Mouse (Mus musculus) heart, postnatal 0 days (tissue): ENCODE measurements at regions not wholly inside any gene's neighbourhood (a gene's known extent, or its start where the extent isn't known, plus 50 kb on each side); places are given as distances from the start of the nearest gene placed in this dataset.

ENCODE experiments used
- CTCF ChIP-seq: IDR thresholded peaks from 2 replicates; pipeline ENCODE4 v1.5.1; 2016; ENCODE audit warnings: antibody characterized with exemption, control low read depth, low read depth
- EP300 ChIP-seq: IDR thresholded peaks from 2 replicates; pipeline ENCODE4 v1.6.1; 2016; ENCODE audit warnings: antibody characterized with exemption, low read depth

- TF ChIP-seq EP300 (no peak), CTCF (no peak)
Observed at GRCm38 (mm10) chr16:77537351-77537750, 64.5 kb downstream of the Gm11146 start.
